Mouse (Mus musculus) CH12.LX (cell line): ENCODE data around the gene Ndufa13. TPM values are rescaled to one million over a fixed set of nuclear protein-coding genes. Genes with fewer than 3 reads are reported as not detected.

Source experiments
- DNase-seq: peaks from one replicate; pipeline ENCODE4 v3.0.0-alpha.2; 2013; ENCODE audit errors: extremely low read depth
- H3K27ac ChIP-seq: 2 replicates; pipeline ENCODE4 v1.5.1; 2012; ENCODE audit warnings: low read depth, mild to moderate bottlenecking, control low read depth, moderate library complexity; ENCODE audit not compliant: insufficient read depth
- H3K27me3 ChIP-seq: replicated peaks from 2 replicates; pipeline ENCODE3; 2012; ENCODE audit warnings: inconsistent platforms
- H3K36me3 ChIP-seq, 2 experiments: replicated peaks in 1 of 2; 2 replicates each; pipeline versions ENCODE3 to v1.6.1; 2012; ENCODE audit warnings: inconsistent platforms in 1 of 2, low read length in 1 of 2, mild to moderate bottlenecking in 1 of 2, mixed read lengths in 1 of 2, moderate library complexity in 1 of 2; ENCODE audit not compliant: control insufficient read depth in 1 of 2, insufficient read depth in 1 of 2
- H3K4me1 ChIP-seq, 2 experiments: 2 replicates each; pipeline ENCODE4 v1.6.1; 2012; ENCODE audit warnings: inconsistent platforms in 1 of 2, moderate library complexity in 1 of 2; ENCODE audit not compliant: insufficient read depth in 2 of 2, control insufficient read depth in 1 of 2
- H3K4me2 ChIP-seq: 2 replicates; pipeline ENCODE4 v1.6.1; 2012; ENCODE audit warnings: low read depth, mild to moderate bottlenecking, control low read depth; ENCODE audit not compliant: poor library complexity, insufficient read depth, severe bottlenecking
- H3K4me3 ChIP-seq, 3 experiments: fragments of 150-350 bp in 1 of 3; sonication (generic) in 1 of 3; replicated peaks in 1 of 3; 2 replicates each; pipeline versions ENCODE3 to v1.5.1; 2011 to 2012; ENCODE audit warnings: low read depth in 2 of 3, low read length in 2 of 3, mild to moderate bottlenecking in 2 of 3, moderate library complexity in 2 of 3, control low read depth in 1 of 3, improper control_type of control experiment in 1 of 3, inconsistent platforms in 1 of 3, mixed read lengths in 1 of 3; ENCODE audit not compliant: poor library complexity in 1 of 3
- H3K79me2 ChIP-seq: replicated peaks from 2 replicates; pipeline ENCODE4 v1.6.1; 2012; ENCODE audit warnings: mild to moderate bottlenecking, moderate library complexity; ENCODE audit not compliant: control insufficient read depth, poor library complexity, insufficient read depth, severe bottlenecking; ENCODE audit errors: extremely low read depth
- H3K9ac ChIP-seq: 2 replicates; pipeline ENCODE4 v1.6.1; 2012; ENCODE audit warnings: low read depth, mild to moderate bottlenecking, control low read depth, moderate library complexity; ENCODE audit not compliant: insufficient read depth
- H3K9me3 ChIP-seq: replicated peaks from 2 replicates; pipeline ENCODE3; 2012; ENCODE audit warnings: low read length, inconsistent platforms, mixed read lengths
- BHLHE40 ChIP-seq: IDR thresholded peaks from 2 replicates; pipeline ENCODE4 v1.6.1; 2011; ENCODE audit warnings: mild to moderate bottlenecking, low read depth, low read length, improper control_type of control experiment
- CHD1 ChIP-seq: IDR thresholded peaks from 2 replicates; pipeline ENCODE4 v1.6.1; 2012; ENCODE audit warnings: low read depth, low read length, improper control_type of control experiment, inconsistent platforms
- CHD2 ChIP-seq: IDR thresholded peaks from 2 replicates; pipeline ENCODE4 v1.6.1; 2011; ENCODE audit warnings: low read length, improper control_type of control experiment
- E2F4 ChIP-seq: IDR thresholded peaks from 2 replicates; pipeline ENCODE4 v1.6.1; 2011; ENCODE audit warnings: low read depth, low read length, improper control_type of control experiment; ENCODE audit not compliant: insufficient replicate concordance
- ELF1 ChIP-seq: IDR thresholded peaks from 2 replicates; pipeline ENCODE4 v1.6.1; 2014; ENCODE audit warnings: low read depth, mild to moderate bottlenecking, inconsistent platforms, low read length, improper control_type of control experiment
- EP300 ChIP-seq: IDR thresholded peaks from 2 replicates; pipeline ENCODE4 v1.6.1; 2011; ENCODE audit warnings: low read length, improper control_type of control experiment
- ETS1 ChIP-seq: conservative IDR thresholded peaks from 2 replicates; pipeline ENCODE4 v1.6.1; 2012; ENCODE audit warnings: low read depth, mild to moderate bottlenecking, inconsistent platforms, low read length, improper control_type of control experiment, moderate library complexity
- IRF4 ChIP-seq: IDR thresholded peaks from 2 replicates; pipeline ENCODE4 v1.6.1; 2014; ENCODE audit warnings: low read depth, mild to moderate bottlenecking, inconsistent platforms, low read length, improper control_type of control experiment
- JUND ChIP-seq: conservative IDR thresholded peaks from 2 replicates; pipeline ENCODE4 v1.6.1; 2011; ENCODE audit warnings: low read depth, low read length, improper control_type of control experiment
- KAT2A ChIP-seq: IDR thresholded peaks from 2 replicates; pipeline ENCODE4 v1.6.1; 2012; ENCODE audit warnings: low read length, improper control_type of control experiment, inconsistent platforms; ENCODE audit not compliant: insufficient replicate concordance
- MAFK ChIP-seq: IDR thresholded peaks from 2 replicates; pipeline ENCODE4 v1.6.1; 2011; ENCODE audit warnings: low read length, improper control_type of control experiment; ENCODE audit not compliant: insufficient replicate concordance
- MAX ChIP-seq: IDR thresholded peaks from 2 replicates; pipeline ENCODE4 v1.6.1; 2011; ENCODE audit warnings: low read length, improper control_type of control experiment
- MAZ ChIP-seq: IDR thresholded peaks from 2 replicates; pipeline ENCODE4 v1.6.1; 2012; ENCODE audit warnings: low read depth, mild to moderate bottlenecking, inconsistent platforms, low read length, improper control_type of control experiment, moderate library complexity
- MXI1 ChIP-seq: IDR thresholded peaks from 2 replicates; pipeline ENCODE4 v1.6.1; 2011; ENCODE audit warnings: mild to moderate bottlenecking, low read depth, low read length, improper control_type of control experiment
- MYC ChIP-seq: IDR thresholded peaks from 2 replicates; pipeline ENCODE4 v1.6.1; 2011; ENCODE audit warnings: low read depth, mild to moderate bottlenecking, improper control_type of control experiment, low read length
- NELFE ChIP-seq: IDR thresholded peaks from 2 replicates; pipeline ENCODE4 v1.6.1; 2011; ENCODE audit warnings: low read depth, low read length, improper control_type of control experiment
- PAX5 ChIP-seq: IDR thresholded peaks from 2 replicates; pipeline ENCODE4 v1.6.1; 2012; ENCODE audit warnings: low read length, inconsistent platforms, mixed read lengths
- POLR2A ChIP-seq: IDR thresholded peaks from 2 replicates; pipeline ENCODE4 v1.6.1; 2011; ENCODE audit warnings: low read depth, mild to moderate bottlenecking, improper control_type of control experiment, low read length
- POLR2AphosphoS2 ChIP-seq: IDR thresholded peaks from 2 replicates; pipeline ENCODE4 v1.6.1; 2011; ENCODE audit warnings: low read depth, low read length, improper control_type of control experiment
- RAD21 ChIP-seq: IDR thresholded peaks from 2 replicates; pipeline ENCODE4 v1.6.1; 2011; ENCODE audit warnings: low read depth, mild to moderate bottlenecking, low read length, improper control_type of control experiment, moderate library complexity
- SIN3A ChIP-seq: IDR thresholded peaks from 2 replicates; pipeline ENCODE4 v1.6.1; 2012; ENCODE audit warnings: low read length, improper control_type of control experiment, inconsistent platforms
- SMC3 ChIP-seq: IDR thresholded peaks from 2 replicates; pipeline ENCODE4 v1.6.1; 2011; ENCODE audit warnings: low read depth, low read length, improper control_type of control experiment
- TBP ChIP-seq: conservative IDR thresholded peaks from 2 replicates; pipeline ENCODE4 v1.6.1; 2011; ENCODE audit warnings: low read depth, low read length, improper control_type of control experiment
- TCF12 ChIP-seq: IDR thresholded peaks from 2 replicates; pipeline ENCODE4 v1.6.1; 2014; ENCODE audit warnings: low read depth, mild to moderate bottlenecking, inconsistent platforms, low read length, improper control_type of control experiment
- USF1 ChIP-seq: IDR thresholded peaks from 2 replicates; pipeline ENCODE4 v1.6.1; 2014; ENCODE audit warnings: low read depth, mild to moderate bottlenecking, inconsistent platforms, low read length, improper control_type of control experiment
- USF2 ChIP-seq: conservative IDR thresholded peaks from 2 replicates; pipeline ENCODE4 v1.6.1; 2011; ENCODE audit warnings: low read depth, low read length, improper control_type of control experiment
- ZC3H11A ChIP-seq: IDR thresholded peaks from 2 replicates; pipeline ENCODE4 v1.6.1; 2012; ENCODE audit warnings: low read depth, mild to moderate bottlenecking, inconsistent platforms, low read length, improper control_type of control experiment
- ZKSCAN1 ChIP-seq: IDR thresholded peaks from 2 replicates; pipeline ENCODE4 v1.6.1; 2012; ENCODE audit warnings: low read depth, inconsistent platforms, low read length, improper control_type of control experiment, borderline replicate concordance
- ZMIZ1 ChIP-seq: IDR thresholded peaks from 2 replicates; pipeline ENCODE4 v1.6.1; 2012; ENCODE audit warnings: low read depth, mild to moderate bottlenecking, inconsistent platforms, low read length, improper control_type of control experiment
- ZNF384 ChIP-seq: IDR thresholded peaks from 2 replicates; pipeline ENCODE4 v1.6.1; 2012; ENCODE audit warnings: low read depth, low read length, improper control_type of control experiment, inconsistent platforms
- dilution Hi-C: fragments of 300-500 bp; cut with MboI; formaldehyde crosslinking; loops from 2 replicates; pipeline ENCODE4 v1.14.3; 2020; ENCODE audit warnings: low sequenced_read_pairs; ENCODE audit not compliant: extremely low pct_unique_long_range_greater_than_20kb, extremely low pct_ligation_motif_present
- in situ Hi-C: fragments of 300-500 bp; cut with MboI; formaldehyde crosslinking; loops from 3 replicates; pipeline ENCODE4 v1.14.3; 2019; ENCODE audit warnings: low sequenced_read_pairs, low pct_ligation_motif_present, low pct_unique_long_range_greater_than_20kb, mixed read lengths
- polyA plus RNA-seq: library from polyadenylated mRNA; unstranded; fragments of >175 nt; gene quantifications from 2 replicates; pipeline ENCODE4 v1.2.1, GENCODE M21; 2012; ENCODE audit warnings: low read depth; ENCODE audit not compliant: insufficient read length
- total RNA-seq, 2 experiments: library from RNA; depleted of rRNA; stranded (reverse); fragments of 300-350 nt in 1 of 2; fragments of >200 nt in 1 of 2; gene quantifications; 2 replicates each; pipeline ENCODE4 v1.2.3; 2012 to 2014

The Ndufa13 gene
- total and polyA plus RNA-seq, 3 experiments = 74.7 to 177 (median 90.1) TPM

- Histone ChIP-seq H3K36me3 (no peaks in the 10 kb centered on the region), H3K27me3 (no peaks in the 10 kb centered on the region), H3K4me3 (no peak overlapping the region), H3K9me3 (no peaks in the 10 kb centered on the region), H3K9ac (no peak overlapping the region), H3K27ac (no peak overlapping the region), H3K4me2 (no peak overlapping the region), H3K79me2 (no peaks in the 10 kb centered on the region), H3K4me1 (no peaks in the 10 kb centered on the region)
- in situ Hi-C loops (no loop called here), dilution Hi-C loops (no loop called here)
- no peak for DNase-seq
- TF ChIP-seq SMC3 (no peak), USF1 (no peak), PAX5 (no peak), BHLHE40 (no peak), TCF12 (no peak), USF2 (no peak), NELFE (no peak), TBP (no peak), POLR2A (no peak), MAZ (no peak), POLR2AphosphoS2 (no peak), MXI1 (no peak), MYC (no peak), ELF1 (no peak), CHD1 (no peak), E2F4 (no peak), IRF4 (no peak), ZKSCAN1 (no peak), ETS1 (no peak), ZNF384 (no peak)
Measured at GRCm38 (mm10) chr8:69870907-69871306, 31.5 kb downstream of the Ndufa13 start.

- Histone ChIP-seq H3K4me1 (no peaks in the 10 kb centered on the region), H3K4me2 (no peak overlapping the region), H3K9me3 (no peaks in the 10 kb centered on the region), H3K27ac (no peak overlapping the region), H3K9ac (no peak overlapping the region), H3K27me3 (no peaks in the 10 kb centered on the region), H3K79me2 (no peaks in the 10 kb centered on the region), H3K4me3 (no peak overlapping the region), H3K36me3 (no peaks in the 10 kb centered on the region)
- dilution Hi-C loops (no loop called here), in situ Hi-C loops (no loop called here)
- DNase-seq = no peak
- TF ChIP-seq MAFK = no peak
- no peak for TF ChIP-seq IRF4
- no peak for TF ChIP-seq CHD2
- no peak for TF ChIP-seq ZC3H11A
- TF ChIP-seq POLR2A = no peak
- TF ChIP-seq ZNF384 = no peak
- TF ChIP-seq JUND = no peak
- TF ChIP-seq KAT2A = no peak
- TF ChIP-seq USF1 = no peak
- no peak for TF ChIP-seq NELFE
- no peak for TF ChIP-seq MAX
- TF ChIP-seq SIN3A = no peak
- TF ChIP-seq TCF12 = no peak
- TF ChIP-seq ZMIZ1 = no peak
- no peak for TF ChIP-seq MYC
- no peak for TF ChIP-seq EP300
- TF ChIP-seq ZKSCAN1 = no peak
- TF ChIP-seq RAD21 = no peak
Measured at GRCm38 (mm10) chr8:69870003-69870765, 32.2 kb downstream of the Ndufa13 start.
